Mouse (Mus musculus): ENCODE data around the gene Shisa8.
"Not testable (repeated sequence)": the region's sequence is repeated elsewhere in the genome, so short reads cannot be mapped to it uniquely, and the experiment has no call there.

Shisa8 gene

GRCm38 (mm10) chr15:82212752-82213063 is at the start of gene Shisa8:
TSS of gene Shisa8 (minus strand) at chr15:82212815.
- no peak for DNase-seq (ENCODE audit: low read depth, low spot score)

- DNase-seq (ENCODE audit: low read depth, low spot score): peak; percentile 91
Measured at GRCm38 (mm10) chr15:82259510-82259909, 46.9 kb upstream of the Shisa8 start.

- DNase-seq (ENCODE audit: low read depth, low spot score): no peak
Measured at GRCm38 (mm10) chr15:82255944-82256383, 43.3 kb upstream of the Shisa8 start.

GRCm38 (mm10) chr15:82255248-82255647 is 42.6 kb upstream of the Shisa8 start:
- DNase-seq (ENCODE audit: low read depth, low spot score): peak; percentile 57

- no peak for DNase-seq (ENCODE audit: low read depth, low spot score)
Measured at GRCm38 (mm10) chr15:82252097-82252496, 39.5 kb upstream of the Shisa8 start, which contains the start of gene 1500009C09Rik. TSS of gene 1500009C09Rik (plus strand) at chr15:82252397.

GRCm38 (mm10) chr15:82251579-82251978 is 39.0 kb upstream of the Shisa8 start:
- DNase-seq (ENCODE audit: low read depth, low spot score): no peak

- DNase-seq (ENCODE audit: low read depth, low spot score): peak; percentile 74
Measured at GRCm38 (mm10) chr15:82247131-82247776, 34.6 kb upstream of the Shisa8 start.

- DNase-seq (ENCODE audit: low read depth, low spot score): not testable (repeated sequence)
Measured at GRCm38 (mm10) chr15:82244805-82245161, 32.2 kb upstream of the Shisa8 start.

GRCm38 (mm10) chr15:82244115-82244804 is 31.6 kb upstream of the Shisa8 start, which contains the start of gene Cenpm:
TSS of gene Cenpm (minus strand) at chr15:82244748.
- peak; percentile 88 for DNase-seq (ENCODE audit: low read depth, low spot score)

- DNase-seq (ENCODE audit: low read depth, low spot score): no peak
Measured at GRCm38 (mm10) chr15:82243742-82244114, 31.1 kb upstream of the Shisa8 start.

- no peak for DNase-seq (ENCODE audit: low read depth, low spot score)
Measured at GRCm38 (mm10) chr15:82243311-82243710, 30.7 kb upstream of the Shisa8 start.

- DNase-seq (ENCODE audit: low read depth, low spot score): peak; percentile 78
Measured at GRCm38 (mm10) chr15:82236565-82236964, 23.9 kb upstream of the Shisa8 start.

GRCm38 (mm10) chr15:82235661-82236060 is 23.0 kb upstream of the Shisa8 start:
- DNase-seq (ENCODE audit: low read depth, low spot score): no peak

GRCm38 (mm10) chr15:82232651-82233050 is 20.0 kb upstream of the Shisa8 start:
- DNase-seq (ENCODE audit: low read depth, low spot score): no peak

GRCm38 (mm10) chr15:82231591-82232378 is 19.2 kb upstream of the Shisa8 start:
- no peak for DNase-seq (ENCODE audit: low read depth, low spot score)

GRCm38 (mm10) chr15:82231100-82231499 is 18.5 kb upstream of the Shisa8 start:
- no peak for DNase-seq (ENCODE audit: low read depth, low spot score)

GRCm38 (mm10) chr15:82230098-82230611 is 17.5 kb upstream of the Shisa8 start:
- no peak for DNase-seq (ENCODE audit: low read depth, low spot score)

GRCm38 (mm10) chr15:82229542-82230045 is 17.0 kb upstream of the Shisa8 start:
- no peak for DNase-seq (ENCODE audit: low read depth, low spot score)

- DNase-seq (ENCODE audit: low read depth, low spot score): no peak
Measured at GRCm38 (mm10) chr15:82225769-82226168, 13.2 kb upstream of the Shisa8 start.

GRCm38 (mm10) chr15:82224602-82225215 is 12.1 kb upstream of the Shisa8 start:
- DNase-seq (ENCODE audit: low read depth, low spot score): no peak

All from ES-CJ7 (cell line).